Mouse (Mus musculus): ENCODE measurements around the gene Noc2l.

The Noc2l gene

GRCm38 (mm10) chr4:156235808-156236533 is at the start of gene Noc2l:
Gene Noc2l (plus strand): TSS chr4:156236010.
- DNase-seq (ENCODE audit: low spot score in 2 of 2), result peak; percentile 90 to 91

- no peak for DNase-seq (ENCODE audit: low spot score in 2 of 2)
Observed at GRCm38 (mm10) chr4:156188162-156188810, 47.5 kb upstream of the Noc2l start.

DNA sequence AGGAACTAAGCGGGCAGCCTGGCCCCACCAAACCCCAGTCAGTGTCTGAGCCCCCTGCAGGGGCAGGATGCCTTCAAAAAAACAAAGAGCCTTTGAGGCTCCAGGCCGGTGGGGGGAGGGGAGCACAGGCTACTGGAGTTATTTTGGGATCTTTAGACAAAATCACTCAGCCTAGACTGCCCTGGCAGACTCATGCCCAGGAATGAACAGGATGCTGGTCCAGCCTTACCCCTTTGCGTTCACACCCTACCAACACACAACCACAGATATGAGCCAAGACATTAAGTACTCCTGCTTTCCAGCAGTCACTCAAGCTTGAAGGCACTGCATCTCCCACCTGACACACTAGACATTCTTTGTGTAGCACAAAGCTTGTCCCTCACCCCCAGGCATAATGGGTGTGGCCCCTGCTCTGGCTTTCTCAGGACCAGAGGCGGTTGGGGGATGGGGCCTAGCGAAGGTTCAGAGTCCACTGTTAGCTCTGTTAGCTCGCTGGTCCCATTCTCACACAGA is 46.9 kb upstream of the Noc2l start:
- DNase-seq (ENCODE audit: low spot score in 2 of 2), result no peak

- DNase-seq (ENCODE audit: low spot score in 2 of 2), result no peak
Observed at GRCm38 (mm10) chr4:156192421-156193199, 43.2 kb upstream of the Noc2l start.

GRCm38 (mm10) chr4:156193200-156193590 is 42.6 kb upstream of the Noc2l start:
- DNase-seq (ENCODE audit: low spot score in 2 of 2), result no peak

DNA sequence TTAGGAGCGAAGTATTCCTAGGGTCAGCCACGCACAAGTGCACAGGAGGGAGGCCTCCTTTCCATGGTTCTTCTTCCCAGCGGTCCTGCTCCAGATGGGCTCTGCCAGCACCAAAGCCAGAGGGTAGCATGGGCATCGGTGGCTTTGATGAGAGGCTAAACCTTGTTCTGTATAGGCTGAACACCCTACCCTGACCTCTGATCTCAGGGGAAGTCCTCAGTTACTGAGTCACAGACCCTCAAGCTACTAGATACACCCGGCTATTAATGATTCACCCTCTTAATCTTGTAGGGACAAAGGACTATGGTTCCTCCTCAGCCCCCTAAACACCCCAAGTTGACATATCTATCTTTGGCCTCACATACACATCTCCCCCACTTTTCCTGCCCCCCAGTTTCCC is 41.9 kb upstream of the Noc2l start:
- DNase-seq (ENCODE audit: low spot score in 2 of 2), result no peak

DNA sequence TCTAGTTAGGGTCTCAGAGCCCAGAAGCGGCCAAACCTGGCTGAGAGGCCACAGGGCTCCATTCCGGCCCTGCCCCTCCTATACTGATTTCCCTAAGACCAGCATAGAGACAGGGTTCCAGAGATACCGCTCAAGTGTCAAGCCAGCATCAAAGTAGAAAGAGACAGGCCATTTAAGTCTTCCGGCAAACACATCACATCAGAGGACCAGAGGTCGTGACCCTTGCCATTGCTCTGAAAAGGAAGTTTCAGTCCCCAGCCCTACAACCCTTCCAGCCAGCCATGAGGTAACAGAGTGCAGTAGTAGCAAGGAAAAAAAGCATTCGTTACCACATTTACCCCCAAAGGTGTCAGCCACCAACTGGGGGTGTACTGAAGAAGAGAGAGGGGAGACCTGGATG is 41.5 kb upstream of the Noc2l start:
- DNase-seq (ENCODE audit: low spot score in 2 of 2), result no peak

GRCm38 (mm10) chr4:156195927-156196870 is 39.6 kb upstream of the Noc2l start:
- no peak for DNase-seq (ENCODE audit: low spot score in 2 of 2)

DNA sequence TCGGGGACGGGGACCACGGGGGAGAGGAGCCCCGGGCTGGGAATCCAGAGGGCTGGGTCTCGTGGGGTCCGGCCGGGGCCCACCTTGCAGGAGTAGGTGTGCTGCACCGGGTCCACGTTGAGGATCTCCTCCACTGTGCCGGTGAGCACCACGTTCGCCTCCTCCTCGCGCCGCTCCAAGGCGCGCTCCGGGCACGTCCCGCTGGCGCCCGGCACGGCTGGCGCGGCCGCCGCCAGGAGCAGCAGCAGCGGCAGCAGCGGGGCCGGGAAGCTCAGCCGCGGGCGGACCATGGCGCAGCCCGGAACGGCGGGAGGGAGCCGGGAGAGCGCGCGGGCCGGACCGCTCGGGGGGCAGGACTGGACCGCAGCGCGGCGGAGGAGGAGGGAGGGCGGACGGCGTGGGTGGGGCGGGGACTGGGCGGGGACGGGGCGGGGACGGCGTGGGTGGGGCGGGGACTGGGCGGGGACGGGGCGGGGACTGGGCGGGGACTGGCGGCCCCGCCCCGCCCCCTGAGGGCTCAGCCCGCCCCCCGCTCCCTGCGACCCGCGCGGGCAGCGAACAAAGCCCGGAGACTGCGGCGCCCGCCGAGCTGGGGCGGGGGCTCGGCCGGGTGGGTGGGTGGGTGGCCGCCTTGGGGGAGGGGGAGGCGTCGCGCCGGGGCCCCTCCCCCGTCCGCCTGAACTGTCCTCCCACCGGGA is 38.5 kb upstream of the Noc2l start, which contains the start of gene Agrn:
Gene Agrn (minus strand): TSS at position 358 of the 698 bp plus-strand sequence.
- DNase-seq (ENCODE audit: low spot score in 2 of 2), result peak; percentile 53 to 55

DNA sequence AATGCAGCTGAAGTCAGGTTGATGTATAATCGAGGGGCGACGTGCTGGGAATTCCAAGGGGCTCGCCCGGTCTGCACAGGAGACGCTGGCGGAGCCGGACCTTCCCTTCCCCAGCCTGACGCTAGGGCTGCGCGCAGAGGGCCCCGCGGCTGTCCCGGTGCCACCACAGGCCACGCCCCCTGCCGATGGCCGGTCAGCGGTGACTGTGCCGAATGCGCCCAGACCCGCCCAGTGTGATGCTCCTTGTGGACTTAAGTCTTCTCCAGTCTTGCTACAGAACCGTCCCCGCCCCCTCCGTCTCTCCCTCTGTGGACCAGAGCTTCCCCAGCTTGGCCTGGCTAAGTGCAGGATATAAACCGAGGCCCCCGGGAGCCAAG is 38.0 kb upstream of the Noc2l start:
- DNase-seq (ENCODE audit: low spot score in 2 of 2), result peak; percentile 75 to 86

- DNase-seq (ENCODE audit: low spot score in 2 of 2), result peak; percentile 32 to 58
Observed at GRCm38 (mm10) chr4:156200623-156201475, 35.0 kb upstream of the Noc2l start, which contains the start of gene Isg15. Gene Isg15 (minus strand): TSS chr4:156200818.

- peak; percentile 42 to 66 for DNase-seq (ENCODE audit: low spot score in 2 of 2)
Observed at GRCm38 (mm10) chr4:156202462-156202893, 33.3 kb upstream of the Noc2l start.

- peak; percentile 80 to 82 for DNase-seq (ENCODE audit: low spot score in 2 of 2)
Observed at GRCm38 (mm10) chr4:156203001-156203412, 32.8 kb upstream of the Noc2l start, which contains the start of gene AW011738. Gene AW011738 (plus strand): TSS chr4:156203304.

DNA sequence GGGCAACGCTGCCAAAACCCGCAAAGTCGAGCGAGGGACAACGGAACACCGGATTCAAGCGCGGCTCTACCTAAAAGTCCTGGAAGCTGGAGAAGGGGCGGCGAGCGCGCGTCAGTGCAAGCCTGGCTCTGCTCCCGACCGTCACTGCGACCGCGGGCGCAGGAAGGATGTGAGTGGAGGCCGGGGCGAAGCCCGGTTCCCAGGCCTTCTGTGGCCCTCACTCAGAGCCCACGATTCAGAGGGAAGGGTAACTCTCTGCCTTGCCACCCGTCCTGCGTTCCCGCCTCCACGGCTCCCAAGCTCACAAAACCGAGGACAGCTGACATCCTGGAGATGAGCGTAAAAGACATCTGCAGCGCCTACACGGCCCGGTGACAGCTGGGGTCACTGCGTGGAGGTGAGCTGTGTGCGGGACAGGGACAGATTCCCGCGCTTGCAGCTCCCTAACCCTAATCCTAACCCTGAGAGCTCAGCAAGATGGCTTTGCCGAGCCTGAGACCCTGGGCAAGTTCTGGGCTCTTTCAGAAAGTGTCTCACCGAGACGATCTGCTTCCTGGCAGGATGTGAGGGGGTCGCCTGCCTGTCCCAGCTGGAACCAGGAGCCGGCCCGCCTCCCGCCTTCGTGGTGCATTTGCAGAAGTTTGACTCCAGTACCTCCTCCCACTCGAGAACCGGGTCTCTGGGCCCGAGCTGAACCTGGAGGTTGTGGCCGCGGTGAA is 32.2 kb upstream of the Noc2l start:
- no peak for DNase-seq (ENCODE audit: low spot score in 2 of 2)

- DNase-seq (ENCODE audit: low spot score in 2 of 2), result no peak
Observed at GRCm38 (mm10) chr4:156208872-156209271, 26.9 kb upstream of the Noc2l start.

DNA sequence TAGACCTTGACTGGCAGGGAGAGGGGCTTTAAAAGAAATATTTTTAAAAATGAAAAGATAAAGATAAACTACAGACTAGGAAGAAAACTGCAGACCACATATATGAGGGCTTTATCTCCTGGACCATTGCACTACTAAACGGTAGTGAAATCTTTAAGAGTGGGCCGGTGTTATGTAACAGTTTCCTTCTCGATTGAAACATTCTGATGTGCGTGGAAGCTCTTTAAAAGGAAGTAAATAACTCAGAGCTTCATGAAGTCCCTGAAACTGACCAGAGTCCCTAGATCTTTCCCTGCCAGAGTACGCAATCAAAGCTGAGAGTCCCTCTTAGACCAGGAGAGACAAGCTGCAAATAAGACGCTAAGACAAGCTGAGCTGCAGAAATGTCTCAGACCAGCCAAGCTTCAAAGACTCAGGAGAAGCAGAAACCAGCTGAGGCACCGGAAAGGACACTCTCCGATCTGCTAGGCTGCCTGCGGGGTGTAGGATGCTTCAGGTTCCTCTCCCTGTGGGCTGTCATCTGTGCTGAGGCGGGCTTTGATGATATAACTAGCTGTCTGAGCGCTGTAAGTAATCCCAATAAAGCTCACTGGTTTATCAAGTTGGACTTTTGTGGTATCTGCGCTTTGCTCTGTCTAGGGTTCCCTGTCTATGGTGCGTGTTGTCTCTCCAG is 25.7 kb upstream of the Noc2l start:
- DNase-seq (ENCODE audit: low spot score in 2 of 2), result no peak

DNA sequence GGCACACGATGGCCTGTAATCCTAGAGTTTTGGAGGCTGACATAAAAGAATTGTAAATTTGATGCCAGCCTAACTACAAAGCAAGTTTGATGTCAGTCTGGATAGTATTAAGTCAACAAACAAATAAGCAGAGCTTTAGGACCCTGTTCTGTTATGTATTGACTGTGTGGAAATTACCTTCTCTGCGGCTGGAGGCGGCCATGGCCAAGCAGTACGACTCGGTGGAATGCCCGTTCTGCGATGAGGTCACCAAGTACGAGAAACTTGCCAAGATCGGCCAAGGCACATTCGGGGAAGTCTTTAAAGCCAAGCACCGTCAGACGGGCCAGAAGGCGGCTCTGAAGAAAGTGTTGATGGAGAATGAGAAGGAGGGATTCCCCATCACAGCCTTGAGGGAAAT is 22.7 kb upstream of the Noc2l start:
- no peak for DNase-seq (ENCODE audit: low spot score in 2 of 2)

DNA sequence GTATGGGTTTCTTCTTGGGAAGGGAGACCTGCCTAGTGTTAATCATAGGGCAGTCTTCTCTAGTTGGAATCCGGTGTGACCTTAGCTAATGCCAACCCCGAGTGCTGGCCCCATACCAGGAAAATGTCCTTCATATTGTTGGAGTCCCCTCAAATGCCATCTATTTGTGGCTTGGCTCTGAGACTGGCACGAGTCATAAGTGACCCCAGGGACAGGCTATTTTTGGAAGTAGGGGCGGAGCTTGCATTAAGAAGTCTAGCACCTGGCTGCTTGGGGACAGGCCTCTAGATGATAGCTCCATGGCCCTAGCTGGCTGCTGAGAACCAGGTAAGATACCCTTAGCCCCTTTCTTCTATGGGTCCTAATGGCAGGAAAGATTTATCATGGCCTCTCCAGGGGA is 20.2 kb upstream of the Noc2l start, which contains the start of gene Perm1:
Gene Perm1 (plus strand): TSS at position 220 of the 400 bp plus-strand sequence.
- no peak for DNase-seq (ENCODE audit: low spot score in 2 of 2)

All from spleen, postnatal 36 days (tissue).